Mouse (Mus musculus) forebrain, embryonic 14.5 days (tissue): ENCODE data around the gene Nemp1. TPM values are rescaled to one million over a fixed set of nuclear protein-coding genes. Genes with fewer than 3 reads are reported as not detected.

Source experiments
- ATAC-seq: fragments of 200-750 bp; cut with Nextera tagmentation; 2 replicates; pipeline ENCODE4 v1.8.0; 2017; ENCODE audit warnings: mild to moderate bottlenecking, moderate library complexity
- DNase-seq: peaks from one replicate; pipeline ENCODE4 v3.0.0-alpha.2; 2015; ENCODE audit warnings: low spot score
- H3K27ac ChIP-seq: fragments of 300-500 bp; sonication (generic); 2 replicates; pipeline ENCODE4 v1.5.1; 2014; ENCODE audit warnings: low read depth, mild to moderate bottlenecking, control low read depth, low read length, moderate library complexity
- H3K27me3 ChIP-seq: fragments of 300-500 bp; sonication (generic); replicated peaks from 2 replicates; pipeline ENCODE4 v1.6.1; 2014; ENCODE audit warnings: low read length, control low read depth, mixed read lengths; ENCODE audit not compliant: control insufficient read depth, insufficient read depth
- H3K36me3 ChIP-seq: fragments of 300-500 bp; sonication (generic); 2 replicates; pipeline ENCODE4 v1.6.1; 2014; ENCODE audit warnings: low read length, control low read depth; ENCODE audit not compliant: control insufficient read depth, insufficient read depth
- H3K4me1 ChIP-seq: fragments of 300-500 bp; sonication (generic); 2 replicates; pipeline ENCODE4 v1.6.1; 2014; ENCODE audit warnings: antibody characterized with exemption, low read length, control low read depth; ENCODE audit not compliant: control insufficient read depth, insufficient read depth
- H3K4me2 ChIP-seq: fragments of 300-500 bp; sonication (generic); 2 replicates; pipeline ENCODE4 v1.6.1; 2014; ENCODE audit warnings: mild to moderate bottlenecking, control low read depth, low read length
- H3K4me3 ChIP-seq: fragments of 300-500 bp; sonication (generic); 2 replicates; pipeline ENCODE4 v1.5.1; 2014; ENCODE audit warnings: low read depth, low read length, control low read depth
- H3K9ac ChIP-seq: fragments of 300-500 bp; sonication (generic); 2 replicates; pipeline ENCODE4 v1.6.1; 2014; ENCODE audit warnings: mild to moderate bottlenecking, low read length, control low read depth, moderate library complexity
- H3K9me3 ChIP-seq: fragments of 300-500 bp; sonication (generic); replicated peaks from 2 replicates; pipeline ENCODE4 v1.6.1; 2016; ENCODE audit warnings: low read length, control low read depth, mixed read lengths; ENCODE audit not compliant: control insufficient read depth
- WGBS: fragments of 180-500 bp; shearing (Covaris S2); extraction: QIAGEN DNeasy Blood & Tissue Kit; methylation state at CpG from one replicate; pipeline ENCODE4 v1.1.7; 2014; 5-methylcytosine and 5-hydroxymethylcytosine counted together
- polyA plus RNA-seq: library from polyadenylated mRNA; unstranded; fragments of >200 nt; fragmentation: Nextera tagmentation; extraction: Ambion mirVana; gene quantifications from 2 replicates; pipeline ENCODE4 v1.2.1, GENCODE M21; 2014

Gene Nemp1
- polyA plus RNA-seq, 1 experiment from 2014 or later: 5.8 TPM

GRCm38 (mm10) chr10:127736266-127736665 is 69.6 kb downstream of the Nemp1 start:
- Histone ChIP-seq H3K4me3 (no peak overlapping the region), H3K27me3 (no peaks in the 10 kb centered on the region), H3K36me3 (peaks cover under 1% of the 10 kb centered on the region), H3K27ac (no peak overlapping the region), H3K9ac (no peak overlapping the region), H3K4me1 (peaks cover 9% of the 10 kb centered on the region), H3K9me3 (no peaks in the 10 kb centered on the region), H3K4me2 (no peak overlapping the region)
- 70% methylated on average over 2 of the region's 2 CpGs for WGBS
- ATAC-seq: no peak
- DNase-seq: no peak

DNA sequence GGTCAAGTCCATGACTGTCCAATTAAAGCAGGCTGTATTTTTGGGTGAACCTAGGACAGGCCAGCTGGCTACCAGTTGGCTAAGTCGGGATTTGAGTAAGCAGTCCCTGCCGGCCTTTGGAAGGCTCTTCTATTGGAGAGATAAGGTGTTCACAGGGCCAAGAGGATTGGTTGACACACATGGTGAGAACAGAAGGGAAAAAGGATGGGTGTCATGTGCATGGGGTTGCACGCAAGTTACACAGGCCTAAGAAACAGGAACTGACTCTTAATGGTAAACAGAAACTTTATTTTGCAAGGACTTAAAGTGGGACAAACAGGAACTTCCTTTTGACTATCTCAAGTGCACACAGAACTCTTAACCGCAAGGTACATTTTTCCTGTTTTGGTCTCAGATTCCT is 70.2 kb downstream of the Nemp1 start:
- no peak overlapping the region for H3K9ac ChIP-seq
- no peak overlapping the region for H3K4me3 ChIP-seq
- no peak overlapping the region for H3K27ac ChIP-seq
- ATAC-seq: no peak
- no peak for DNase-seq
- peaks cover 7% of the 10 kb centered on the region for H3K36me3 ChIP-seq
- H3K4me2 ChIP-seq: no peak overlapping the region
- peaks cover 9% of the 10 kb centered on the region for H3K4me1 ChIP-seq
- no peaks in the 10 kb centered on the region for H3K9me3 ChIP-seq
- no peaks in the 10 kb centered on the region for H3K27me3 ChIP-seq
- WGBS: 76% methylated on average over 4 of the region's 4 CpGs

DNA sequence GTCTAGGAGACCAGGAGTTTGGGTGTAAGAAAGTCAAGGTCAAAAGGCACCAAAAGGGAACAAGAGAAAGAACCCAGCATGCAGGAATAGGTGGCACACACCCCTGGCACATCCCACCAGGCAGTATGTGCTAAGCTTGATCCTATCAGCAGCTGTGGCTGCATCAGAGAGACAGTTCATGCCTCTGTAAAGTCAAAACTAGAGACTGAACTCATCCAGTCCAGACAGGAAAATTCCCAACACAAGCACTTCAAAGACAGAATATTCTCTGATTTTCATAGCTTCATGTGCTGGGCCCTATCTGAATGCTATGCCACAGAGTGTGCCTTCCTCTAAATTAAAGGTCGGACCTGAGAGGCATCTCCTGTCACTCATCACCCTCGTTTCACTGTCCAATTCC is 70.9 kb downstream of the Nemp1 start:
- 30% methylated on average over 2 of the region's 2 CpGs for WGBS
- no peak overlapping the region for H3K4me2 ChIP-seq
- no peaks in the 10 kb centered on the region for H3K9me3 ChIP-seq
- peaks cover 14% of the 10 kb centered on the region for H3K36me3 ChIP-seq
- no peak overlapping the region for H3K27ac ChIP-seq
- H3K27me3 ChIP-seq: no peaks in the 10 kb centered on the region
- ATAC-seq: no peak
- no peak overlapping the region for H3K9ac ChIP-seq
- H3K4me1 ChIP-seq: peaks cover 9% of the 10 kb centered on the region
- H3K4me3 ChIP-seq: no peak overlapping the region
- DNase-seq: no peak

GRCm38 (mm10) chr10:127738151-127738882 is 71.6 kb downstream of the Nemp1 start:
- no peak overlapping the region for H3K27ac ChIP-seq
- ATAC-seq: no peak
- H3K4me3 ChIP-seq: 0 out of 2 replicates have a peak overlapping the region, but pooled peaks have one; percentile 85
- H3K4me1 ChIP-seq: peaks cover 9% of the 10 kb centered on the region
- peaks cover 21% of the 10 kb centered on the region for H3K36me3 ChIP-seq
- H3K9me3 ChIP-seq: no peaks in the 10 kb centered on the region
- no peak for DNase-seq
- no peak overlapping the region for H3K9ac ChIP-seq
- H3K4me2 ChIP-seq: peak overlapping the region; percentile 68; the same call in 1 of the 2 replicates
- H3K27me3 ChIP-seq: no peaks in the 10 kb centered on the region
- 53% methylated on average over 13 of the region's 13 CpGs for WGBS

DNA sequence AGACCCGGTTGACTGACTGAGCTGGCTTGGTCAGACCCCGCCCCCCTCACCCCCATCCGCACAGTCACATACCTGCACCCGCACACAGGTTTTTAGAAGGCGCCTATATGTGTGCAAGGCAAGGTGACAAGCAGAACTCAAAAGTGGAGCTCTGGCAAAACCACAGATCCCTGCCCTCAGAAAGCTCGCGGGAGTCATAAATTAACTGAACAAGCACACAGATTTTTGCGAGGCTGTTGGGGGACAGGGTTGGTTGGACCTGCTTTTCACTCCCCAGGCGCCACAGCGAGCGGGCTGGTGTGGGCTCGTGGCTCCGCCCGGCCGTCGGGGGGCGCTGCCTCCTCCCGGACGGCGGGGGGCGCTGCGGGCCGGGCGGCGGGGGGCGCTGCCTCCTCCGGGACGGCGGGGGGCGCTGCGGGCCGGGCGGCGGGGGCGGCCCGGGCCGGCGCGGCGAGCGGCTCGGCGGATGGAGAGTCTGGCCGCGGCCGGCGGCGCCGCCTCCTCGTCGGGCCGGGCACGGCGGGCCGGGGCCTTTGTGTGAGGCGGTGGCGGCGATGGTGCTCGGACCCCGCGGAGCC is 72.5 kb downstream of the Nemp1 start, which contains the start of gene Zbtb39:
Gene Zbtb39, plus strand, starts transcription at position 456 of the 578 bp plus-strand sequence.
- 3% methylated on average over 18 of the region's 61 CpGs for WGBS
- H3K27me3 ChIP-seq: no peaks in the 10 kb centered on the region
- no peaks in the 10 kb centered on the region for H3K9me3 ChIP-seq
- ATAC-seq (peak; percentile 91), DNase-seq (peak; percentile 73)
- H3K27ac ChIP-seq: peak within 1 kb of the TSS; percentile 79
- peaks cover 30% of the 10 kb centered on the region for H3K36me3 ChIP-seq
- H3K4me1 ChIP-seq: peaks cover 9% of the 10 kb centered on the region
- peak within 1 kb of the TSS; percentile 85 for H3K4me3 ChIP-seq
- H3K4me2 ChIP-seq: peak within 1 kb of the TSS; percentile 68
- peak within 1 kb of the TSS; percentile 96 for H3K9ac ChIP-seq

- WGBS: 1% methylated on average over 47 of the region's 55 CpGs
- no peaks in the 10 kb centered on the region for H3K27me3 ChIP-seq
- DNase-seq (peak; percentile 33), ATAC-seq (peak; percentile 69)
- H3K9ac ChIP-seq: peak overlapping the region; percentile 96
- H3K4me2 ChIP-seq: peak overlapping the region; percentile 68
- H3K27ac ChIP-seq: peak overlapping the region; percentile 79
- peak overlapping the region; percentile 85 for H3K4me3 ChIP-seq
- no peaks in the 10 kb centered on the region for H3K9me3 ChIP-seq
- peaks cover 35% of the 10 kb centered on the region for H3K36me3 ChIP-seq
- H3K4me1 ChIP-seq: peaks cover 9% of the 10 kb centered on the region
Observed at GRCm38 (mm10) chr10:127739661-127740161, 73.0 kb downstream of the Nemp1 start.

DNA sequence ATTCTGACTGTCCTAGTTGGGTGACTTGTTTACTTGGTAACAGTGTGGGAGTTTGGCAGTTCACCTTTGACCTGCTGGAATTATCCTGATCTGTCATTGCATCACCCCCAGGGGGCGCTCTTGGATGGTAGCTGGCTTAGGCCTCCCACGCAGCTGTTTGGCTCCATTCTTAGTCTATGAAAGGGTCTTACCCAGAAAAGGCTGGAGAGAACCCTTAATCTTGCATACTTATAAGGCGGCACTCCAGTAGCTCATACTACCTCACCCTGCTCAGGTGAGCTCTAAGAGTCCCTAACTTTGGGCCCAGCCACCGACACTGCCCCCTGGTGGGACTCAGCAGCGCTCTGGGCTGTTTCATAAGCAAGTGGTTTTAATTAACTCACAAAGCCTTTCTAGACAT is 78.0 kb downstream of the Nemp1 start:
- no peaks in the 10 kb centered on the region for H3K27me3 ChIP-seq

DNA sequence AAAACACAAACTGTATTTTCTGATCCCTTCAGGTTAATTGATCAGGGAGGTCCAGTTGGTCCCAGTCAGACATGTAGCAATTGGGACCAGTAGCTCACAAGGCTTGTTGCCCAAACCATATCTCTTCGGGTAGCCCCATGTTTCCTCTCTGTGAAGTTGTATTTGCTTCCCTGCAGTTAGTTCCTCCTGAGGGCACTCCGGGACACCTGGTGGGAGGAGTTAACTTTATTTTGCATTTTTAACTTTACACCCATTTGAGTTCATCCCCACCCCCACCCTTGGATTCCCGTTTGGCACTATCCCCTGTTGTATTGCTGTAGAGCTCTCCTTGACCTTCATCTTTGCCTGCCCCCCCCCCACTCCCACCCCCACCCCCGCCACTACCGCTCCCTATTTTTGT is 79.2 kb downstream of the Nemp1 start:
- H3K4me3 ChIP-seq: no peak overlapping the region
- no peaks in the 10 kb centered on the region for H3K9me3 ChIP-seq
- no peaks in the 10 kb centered on the region for H3K27me3 ChIP-seq
- ATAC-seq: no peak
- peaks cover under 1% of the 10 kb centered on the region; the same call in 1 of the 2 replicates for H3K4me1 ChIP-seq
- H3K27ac ChIP-seq: no peak overlapping the region
- no peak for DNase-seq
- 77% methylated on average over 5 of the region's 5 CpGs for WGBS
- no peak overlapping the region for H3K9ac ChIP-seq
- H3K4me2 ChIP-seq: no peak overlapping the region
- H3K36me3 ChIP-seq: peaks cover 72% of the 10 kb centered on the region

More for the DNA sequence above, 78.0 kb downstream of the Nemp1 start:
- H3K9me3 ChIP-seq: no peaks in the 10 kb centered on the region
- no peak overlapping the region for H3K4me3 ChIP-seq
- no peak overlapping the region for H3K9ac ChIP-seq
- DNase-seq (peak; percentile 38), ATAC-seq (peak; percentile 47; the same call in 1 of the 2 replicates)
- H3K27ac ChIP-seq: no peak overlapping the region
- H3K4me2 ChIP-seq: no peak overlapping the region
- H3K36me3 ChIP-seq: peaks cover 72% of the 10 kb centered on the region
- H3K4me1 ChIP-seq: peaks cover 9% of the 10 kb centered on the region
- 65% methylated on average over 5 of the region's 5 CpGs for WGBS

- Histone ChIP-seq H3K36me3 (peaks cover 62% of the 10 kb centered on the region), H3K4me3 (no peak overlapping the region), H3K9me3 (no peaks in the 10 kb centered on the region), H3K27ac (no peak overlapping the region), H3K9ac (no peak overlapping the region), H3K4me2 (no peak overlapping the region), H3K27me3 (no peaks in the 10 kb centered on the region), H3K4me1 (no peaks in the 10 kb centered on the region)
- 93% methylated on average over 8 of the region's 8 CpGs for WGBS
- DNase-seq (no peak), ATAC-seq (no peak)
Observed at GRCm38 (mm10) chr10:127747254-127747653, 80.6 kb downstream of the Nemp1 start.
